Mouse (Mus musculus) heart, postnatal 0 days (tissue): Measurements from ENCODE around the gene Nfia. TPM values are rescaled to one million over a fixed set of nuclear protein-coding genes. Genes with fewer than 3 reads are reported as not detected.

ENCODE experiments used
- ATAC-seq: fragments of 200-750 bp; cut with Nextera tagmentation; 2 replicates; pipeline ENCODE4 v1.8.0; 2017; ENCODE audit warnings: low read depth, moderate number of reproducible peaks, moderate library complexity; ENCODE audit not compliant: insufficient read depth
- DNase-seq: peaks from one replicate; pipeline ENCODE4 v3.0.0-alpha.2; 2016; ENCODE audit warnings: low spot score
- H3K27ac ChIP-seq: fragments of 300-500 bp; sonication (generic); 2 replicates; pipeline ENCODE4 v1.5.1; 2014; ENCODE audit warnings: low read depth, mild to moderate bottlenecking
- H3K27me3 ChIP-seq: fragments of 300-500 bp; sonication (generic); 2 replicates; pipeline ENCODE4 v1.6.1; 2014; ENCODE audit warnings: low read length, mixed read lengths; ENCODE audit not compliant: control insufficient read depth, insufficient read depth
- H3K36me3 ChIP-seq: fragments of 300-500 bp; sonication (generic); replicated peaks from 2 replicates; pipeline ENCODE4 v1.6.1; 2014; ENCODE audit warnings: low read length, mixed read lengths; ENCODE audit not compliant: control insufficient read depth, insufficient read depth
- H3K4me1 ChIP-seq: fragments of 300-500 bp; sonication (generic); 2 replicates; pipeline ENCODE4 v1.6.1; 2014; ENCODE audit warnings: antibody characterized with exemption; ENCODE audit not compliant: control insufficient read depth, insufficient read depth
- H3K4me2 ChIP-seq: fragments of 300-500 bp; sonication (generic); 2 replicates; pipeline ENCODE4 v1.6.1; 2014; ENCODE audit warnings: low read depth, mild to moderate bottlenecking, low read length, moderate library complexity
- H3K4me3 ChIP-seq: fragments of 300-500 bp; sonication (generic); 2 replicates; pipeline ENCODE4 v1.5.1; 2014; ENCODE audit warnings: low read depth, low read length
- H3K9ac ChIP-seq: fragments of 300-500 bp; sonication (generic); replicated peaks from 2 replicates; pipeline ENCODE4 v1.6.1; 2014; ENCODE audit warnings: low read depth, low read length, mixed read lengths
- H3K9me3 ChIP-seq: fragments of 300-500 bp; sonication (generic); replicated peaks from 2 replicates; pipeline ENCODE4 v1.6.1; 2016; ENCODE audit warnings: low read length; ENCODE audit not compliant: control insufficient read depth
- CTCF ChIP-seq: IDR thresholded peaks from 2 replicates; pipeline ENCODE4 v1.5.1; 2016; ENCODE audit warnings: antibody characterized with exemption, control low read depth, low read depth
- EP300 ChIP-seq: IDR thresholded peaks from 2 replicates; pipeline ENCODE4 v1.6.1; 2016; ENCODE audit warnings: antibody characterized with exemption, low read depth
- WGBS: fragments of 180-500 bp; shearing (Covaris S2); extraction: QIAGEN DNeasy Blood & Tissue Kit; methylation state at CpG from one replicate; pipeline ENCODE4 v1.1.7; 2014; 5-methylcytosine and 5-hydroxymethylcytosine counted together
- polyA plus RNA-seq: library from polyadenylated mRNA; unstranded; fragments of >200 nt; fragmentation: Nextera tagmentation; extraction: Ambion mirVana; gene quantifications from 2 replicates; pipeline ENCODE4 v1.2.1, GENCODE M21; 2015
- total RNA-seq: library from RNA; depleted of rRNA; stranded (reverse); fragments of >200 nt; gene quantifications from 2 replicates; pipeline ENCODE4 v1.2.3, GENCODE M21; 2014; ENCODE audit warnings: low replicate concordance

The Nfia gene
- total and polyA plus RNA-seq, 2 experiments from 2014 or later: 53.8 to 114 TPM

DNA sequence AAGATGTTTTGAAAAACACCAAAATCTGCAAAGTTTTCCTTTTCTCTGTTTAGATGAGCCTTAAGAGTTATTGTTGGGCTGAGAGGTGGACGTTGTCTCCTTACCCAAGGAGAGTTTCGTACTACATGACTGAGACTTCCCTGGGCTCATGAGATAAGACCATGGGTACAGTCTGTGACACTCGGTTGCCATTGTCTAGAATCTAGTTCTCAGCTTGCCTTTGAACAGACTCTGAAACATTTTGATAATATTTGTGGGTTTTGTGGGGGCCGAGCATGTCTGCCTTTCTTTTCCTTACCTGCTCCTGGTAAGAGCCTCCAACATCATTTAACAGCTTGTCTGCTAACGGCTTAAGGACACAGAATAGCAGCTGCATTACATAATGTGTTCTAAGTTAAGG, 150.7 kb downstream of the Nfia start:
- Histone ChIP-seq H3K9me3 (no peaks in the 10 kb centered on the region), H3K9ac (no peak overlapping the region), H3K36me3 (no peaks in the 10 kb centered on the region), H3K27me3 (no peaks in the 10 kb centered on the region), H3K4me1 (peaks cover 37% of the 10 kb centered on the region), H3K4me2 (no peak overlapping the region), H3K4me3 (no peak overlapping the region), H3K27ac (peak overlapping the region; percentile 76)
- DNase-seq: no peak
- WGBS: 34% methylated on average over 5 of the region's 5 CpGs
- TF ChIP-seq EP300: no peak
- no peak for TF ChIP-seq CTCF
- no peak for ATAC-seq

DNA sequence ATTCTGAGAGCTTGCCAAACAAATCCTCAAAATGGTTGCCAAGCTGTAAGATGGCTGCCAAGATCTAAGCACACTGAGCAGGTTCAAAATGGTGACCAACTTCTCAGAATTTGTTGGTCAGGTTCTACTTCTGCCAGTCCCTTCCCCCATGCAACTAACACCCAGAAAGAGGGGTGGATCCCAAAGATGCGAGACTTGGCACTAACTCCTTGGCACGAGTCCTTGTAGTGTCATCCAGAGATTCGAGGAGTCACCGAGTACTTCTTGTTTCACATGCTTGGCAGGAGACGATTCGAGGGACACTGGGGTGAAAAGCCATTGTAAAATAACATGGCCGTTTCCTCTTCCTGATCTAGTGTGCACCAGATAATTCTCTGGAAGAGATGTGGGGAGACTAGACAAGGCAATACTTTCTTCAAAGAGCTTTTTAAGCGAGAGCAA, 151.4 kb downstream of the Nfia start:
- Histone ChIP-seq H3K27me3 (no peaks in the 10 kb centered on the region), H3K36me3 (no peaks in the 10 kb centered on the region), H3K9ac (no peak overlapping the region), H3K4me3 (no peak overlapping the region), H3K9me3 (no peaks in the 10 kb centered on the region), H3K4me2 (no peak overlapping the region), H3K27ac (peak overlapping the region; percentile 76), H3K4me1 (peaks cover 37% of the 10 kb centered on the region)
- WGBS: 50% methylated on average over 8 of the region's 8 CpGs
- ATAC-seq (peak; percentile 42; the same call in 1 of the 2 replicates), DNase-seq (peak; percentile 55)
- TF ChIP-seq CTCF (no peak), EP300 (0 out of 2 replicates have a peak, but pooled peaks have one; percentile 11)

DNA sequence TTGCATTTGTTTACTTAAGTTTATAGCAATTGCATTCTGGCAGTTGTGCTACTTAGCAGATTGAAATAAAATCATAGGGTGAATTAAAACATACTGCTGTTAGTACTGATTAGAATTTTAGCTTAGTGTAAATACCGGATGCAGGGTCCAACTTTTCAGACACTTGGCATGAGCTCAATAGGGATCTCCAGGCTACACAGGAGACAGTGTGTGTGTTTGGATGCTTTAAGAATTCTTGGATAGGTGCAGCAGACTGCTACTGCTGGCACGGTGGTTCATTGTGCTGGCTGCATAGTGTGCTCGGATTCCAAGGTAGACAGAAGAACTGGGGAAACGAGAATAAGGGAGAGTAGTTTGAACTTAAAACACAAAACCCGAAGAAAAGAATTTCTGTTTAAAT, 151.9 kb downstream of the Nfia start:
- no peaks in the 10 kb centered on the region for H3K36me3 ChIP-seq
- peak overlapping the region; percentile 76 for H3K27ac ChIP-seq
- DNase-seq (no peak), ATAC-seq (no peak)
- no peak overlapping the region for H3K9ac ChIP-seq
- no peaks in the 10 kb centered on the region for H3K9me3 ChIP-seq
- no peak overlapping the region for H3K4me2 ChIP-seq
- no peaks in the 10 kb centered on the region for H3K27me3 ChIP-seq
- H3K4me1 ChIP-seq: peaks cover 37% of the 10 kb centered on the region
- TF ChIP-seq CTCF: no peak
- TF ChIP-seq EP300: no peak
- WGBS: 31% methylated on average over 5 of the region's 5 CpGs
- no peak overlapping the region for H3K4me3 ChIP-seq

DNA sequence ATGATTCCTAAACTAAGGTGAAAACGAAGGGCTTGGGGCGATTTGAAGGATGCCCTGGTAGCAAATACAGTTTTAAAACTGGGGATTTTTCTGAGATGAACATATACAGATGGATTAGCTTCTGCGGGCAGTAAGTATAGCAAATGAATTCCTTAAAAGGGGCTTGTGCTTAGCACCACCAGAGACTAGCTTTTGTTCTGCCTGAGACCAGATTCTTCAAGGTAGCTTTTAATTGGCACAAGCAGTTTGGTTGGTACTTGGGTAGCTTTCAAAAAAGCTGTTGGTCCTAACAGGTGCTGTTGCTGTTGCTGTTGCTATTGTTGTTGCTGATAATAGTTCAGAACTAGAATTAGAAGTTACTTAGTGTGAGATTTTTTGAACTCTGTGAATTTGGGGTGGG, 152.3 kb downstream of the Nfia start:
- Histone ChIP-seq H3K4me1 (peaks cover 37% of the 10 kb centered on the region), H3K27me3 (no peaks in the 10 kb centered on the region), H3K4me2 (no peak overlapping the region), H3K9ac (no peak overlapping the region), H3K9me3 (no peaks in the 10 kb centered on the region), H3K27ac (peak overlapping the region; percentile 44; the same call in 1 of the 2 replicates), H3K4me3 (no peak overlapping the region), H3K36me3 (no peaks in the 10 kb centered on the region)
- 81% methylated on average over 3 of the region's 3 CpGs for WGBS
- TF ChIP-seq EP300 (no peak), CTCF (no peak)
- ATAC-seq (no peak), DNase-seq (no peak)

DNA sequence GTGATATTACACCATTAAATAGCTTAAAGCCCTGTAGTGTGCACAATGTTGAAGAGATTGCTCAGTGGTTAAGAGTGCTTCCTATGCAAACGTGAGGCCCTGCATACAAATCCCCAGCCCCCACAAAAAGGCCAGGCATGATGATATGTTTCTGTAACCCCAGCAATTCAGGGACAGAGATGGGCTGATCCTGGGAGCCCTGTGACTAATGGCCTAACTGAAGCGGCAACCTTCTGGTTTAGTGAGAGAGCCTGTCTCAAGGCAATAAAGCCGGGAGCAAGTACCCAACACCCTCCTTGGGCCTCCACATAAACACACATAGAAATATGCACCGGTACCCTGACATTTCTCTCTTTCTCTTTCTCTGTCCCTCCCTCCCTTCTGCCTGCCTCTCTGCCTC, 153.1 kb downstream of the Nfia start:
- Histone ChIP-seq H3K4me3 (no peak overlapping the region), H3K27ac (no peak overlapping the region), H3K4me2 (no peak overlapping the region), H3K4me1 (peaks cover 35% of the 10 kb centered on the region), H3K27me3 (no peaks in the 10 kb centered on the region), H3K9me3 (no peaks in the 10 kb centered on the region), H3K36me3 (no peaks in the 10 kb centered on the region), H3K9ac (no peak overlapping the region)
- WGBS: 75% methylated on average over 4 of the region's 4 CpGs
- DNase-seq (no peak), ATAC-seq (no peak)
- TF ChIP-seq CTCF (no peak), EP300 (no peak)

- WGBS: 66% methylated on average over 5 of the region's 5 CpGs
- no peak for DNase-seq
- peak overlapping the region; percentile 31; the same call in 1 of the 2 replicates for H3K27ac ChIP-seq
These were observed 154.2 kb downstream of the Nfia start for GRCm38 (mm10) chr4:97926607-97927308.

More at GRCm38 (mm10) chr4:97926607-97927308, 154.2 kb downstream of the Nfia start:
- ATAC-seq: no peak
- H3K4me3 ChIP-seq: no peak overlapping the region
- TF ChIP-seq EP300: no peak
- no peak for TF ChIP-seq CTCF
- no peak overlapping the region for H3K9ac ChIP-seq
- H3K4me2 ChIP-seq: no peak overlapping the region
- H3K9me3 ChIP-seq: no peaks in the 10 kb centered on the region
- H3K27me3 ChIP-seq: no peaks in the 10 kb centered on the region
- H3K4me1 ChIP-seq: peaks cover 34% of the 10 kb centered on the region
- no peaks in the 10 kb centered on the region for H3K36me3 ChIP-seq
